In the genomic region with DNA sequence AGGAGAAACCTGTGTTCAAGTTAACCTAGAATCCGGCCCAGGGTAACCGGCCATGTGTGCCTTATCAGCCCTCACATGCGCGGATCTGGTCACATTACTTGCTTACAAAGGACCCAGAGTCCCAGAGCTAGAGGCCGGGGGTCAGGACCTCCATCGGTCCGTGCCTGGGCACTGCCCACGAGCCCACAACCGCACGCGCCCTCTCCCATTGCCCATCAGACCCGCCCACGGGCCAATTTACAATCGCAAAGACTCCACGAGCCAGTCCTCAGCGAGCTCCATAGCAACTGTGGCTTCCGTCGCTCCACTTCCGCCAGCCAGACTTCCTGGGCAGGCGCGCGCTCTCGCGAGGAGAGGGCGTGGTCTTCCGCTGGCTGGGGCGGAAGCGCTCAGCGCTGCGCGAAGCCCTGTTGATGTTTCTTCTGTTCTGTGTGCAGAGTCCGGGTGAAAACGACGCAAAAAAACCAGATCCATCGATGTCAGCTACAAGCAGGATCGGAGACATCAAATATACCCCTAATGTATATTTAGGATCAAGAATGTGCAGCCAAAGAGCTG, we compare ENCODE assay signal across 1 mouse cellular context.
TF ChIP-seq lines count a peak whose summit lies in the region.

A gene (minus strand): TSS at position 326 of the 558 bp plus-strand sequence.

TF ChIP-seq in CH12.LX, 34 proteins besides CTCF, POLR2A, EP300 and RAD21 (continued from another document):
- no peak for TF ChIP-seq GABPA (IDR thresholded peaks at IDR 0.05; ENCODE audit: insufficient replicate concordance, low read depth, low read length)
- no peak for TF ChIP-seq ZNF384 (IDR thresholded peaks at IDR 0.05; ENCODE audit: low read depth, low read length)
- TF ChIP-seq TCF12 (IDR thresholded peaks at IDR 0.05; ENCODE audit: low read depth, low read length): peak; percentile 63
- TF ChIP-seq ELF1 (IDR thresholded peaks at IDR 0.05; ENCODE audit: low read depth, low read length): peak; percentile 99
- no peak for TF ChIP-seq SMC3 (IDR thresholded peaks at IDR 0.05; ENCODE audit: low read depth, low read length)
- no peak for TF ChIP-seq ZC3H11A (IDR thresholded peaks at IDR 0.05; ENCODE audit: low read depth, low read length)
- TF ChIP-seq SIN3A (IDR thresholded peaks at IDR 0.05; ENCODE audit: low read length): peak; percentile 94
- no peak for TF ChIP-seq CHD1 (IDR thresholded peaks at IDR 0.05; ENCODE audit: low read depth, low read length)
- TF ChIP-seq JUND (conservative IDR thresholded peaks at IDR 0.05; ENCODE audit: low read depth, low read length): no peak
- TF ChIP-seq KAT2A (IDR thresholded peaks at IDR 0.05; ENCODE audit: insufficient replicate concordance, low read length): peak; percentile 71; the same call in 1 of the 2 replicates
- no peak for TF ChIP-seq PAX5 (IDR thresholded peaks at IDR 0.05; ENCODE audit: low read length)
- peak; percentile 63; the same call in 1 of the 2 replicates for TF ChIP-seq ZMIZ1 (IDR thresholded peaks at IDR 0.05; ENCODE audit: low read depth, low read length)
- TF ChIP-seq MEF2A (IDR thresholded peaks at IDR 0.05; ENCODE audit: borderline replicate concordance, low read depth, low read length): peak; percentile 17; the same call in 1 of the 2 replicates
- TF ChIP-seq MAZ (IDR thresholded peaks at IDR 0.05; ENCODE audit: low read depth, low read length): no peak
- TF ChIP-seq NRF1 (IDR thresholded peaks at IDR 0.05; ENCODE audit: low read depth, low read length): peak; percentile 73
- no peak for TF ChIP-seq USF2 (conservative IDR thresholded peaks at IDR 0.05; ENCODE audit: low read depth, low read length)
- peak; percentile 92 for TF ChIP-seq POLR2AphosphoS2 (IDR thresholded peaks at IDR 0.05; ENCODE audit: low read depth, low read length)
- 0 out of 2 replicates have a peak, but pooled peaks have one; percentile 4 for TF ChIP-seq BHLHE40 (IDR thresholded peaks at IDR 0.05; ENCODE audit: low read depth, low read length)
TF ChIP-seq in CH12.LX: peak in this region for 16.
